Mouse (Mus musculus): ENCODE measurements at regions not wholly inside any gene's neighbourhood (a gene's known extent, or its start where the extent isn't known, plus 50 kb on each side); places are given as distances from the start of the nearest gene placed in this dataset.

DNA sequence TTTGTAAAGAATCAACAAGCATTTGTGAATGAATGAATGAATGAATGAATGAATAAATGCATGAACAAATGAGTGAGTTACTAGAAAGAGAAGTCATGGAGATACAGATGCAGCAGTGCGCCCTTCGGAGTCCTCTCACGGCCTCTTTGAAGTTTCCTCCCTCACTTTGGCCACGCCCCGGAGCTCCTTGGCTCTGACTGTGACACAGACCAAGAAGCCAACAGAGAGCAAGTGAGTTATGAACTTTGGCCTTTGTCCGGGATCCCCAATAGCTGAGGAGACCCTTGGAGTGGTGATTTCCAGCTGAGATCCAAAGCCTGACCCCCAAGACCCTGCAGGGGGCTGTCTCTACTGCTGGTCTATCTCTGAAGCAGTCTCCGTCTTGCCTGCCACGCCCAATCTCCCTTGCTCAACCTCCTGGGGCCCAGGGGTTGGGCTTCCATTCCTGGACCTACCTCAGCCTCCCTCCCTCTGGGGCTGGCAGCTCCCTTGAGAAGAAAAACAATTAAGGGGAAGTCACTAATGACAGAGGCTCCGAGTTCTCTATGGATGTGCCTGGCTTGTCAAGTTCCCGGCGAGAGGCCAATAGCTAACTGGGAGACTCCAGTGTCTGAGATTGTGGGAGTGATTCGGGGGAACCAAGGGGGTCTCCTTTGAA is 58.2 kb upstream of the Slc22a12 start:
- TF ChIP-seq CTCF (IDR thresholded peaks at IDR 0.05; ENCODE audit: borderline replicate concordance, control insufficient read depth, extremely low read depth, insufficient read depth, low read length, poor library complexity) (no peak), POLR2A (IDR thresholded peaks at IDR 0.05; ENCODE audit: control insufficient read depth, extremely low read depth, insufficient read depth, low read length, poor library complexity) (no peak)
